Mouse (Mus musculus): ENCODE results near the gene Mt1.

Gene Mt1

DNA sequence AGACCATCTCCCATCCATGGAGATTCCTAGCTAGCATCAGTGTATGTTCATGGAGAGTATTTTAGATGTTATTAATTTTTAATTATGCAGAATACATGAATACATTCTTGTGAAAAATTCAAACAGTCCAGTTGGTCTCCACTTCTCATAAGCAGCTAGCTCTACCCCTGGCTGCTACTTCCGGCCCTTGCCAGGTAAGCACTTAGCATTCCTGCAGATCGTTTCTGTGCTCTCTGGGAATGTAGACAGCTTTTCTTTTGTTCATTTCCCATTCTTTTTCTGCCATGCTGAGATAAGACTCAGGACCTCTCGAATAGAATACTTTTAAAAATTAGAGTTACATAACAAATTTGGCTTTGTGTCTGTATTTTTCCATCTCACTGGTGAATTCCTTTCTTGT is 25.2 kb downstream of the Mt1 start:
- DNase-seq (ENCODE audit: extremely low read depth, insufficient read length, low spot score) = no peak

DNA sequence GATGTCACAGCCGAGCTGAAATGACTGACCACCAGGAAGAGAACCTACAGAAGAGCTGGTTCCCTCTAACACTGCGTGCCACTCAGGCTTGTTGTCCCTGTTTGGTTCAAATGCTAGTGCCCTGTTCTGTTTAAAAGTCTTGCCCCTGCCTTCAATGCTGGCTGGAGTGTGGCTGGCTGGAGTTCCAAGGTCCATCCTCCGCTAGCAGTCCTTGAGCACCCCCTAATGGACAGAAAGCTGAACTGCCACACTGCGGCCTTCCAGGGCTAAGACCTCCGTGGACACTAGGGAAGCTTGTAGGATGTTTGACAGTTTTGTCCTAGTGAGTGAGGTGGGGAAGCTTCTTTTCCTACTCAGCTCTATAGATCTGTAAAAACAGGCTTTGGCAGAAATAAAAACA is 26.9 kb downstream of the Mt1 start:
- DNase-seq (ENCODE audit: extremely low read depth, insufficient read length, low spot score) = peak; percentile 27

DNA sequence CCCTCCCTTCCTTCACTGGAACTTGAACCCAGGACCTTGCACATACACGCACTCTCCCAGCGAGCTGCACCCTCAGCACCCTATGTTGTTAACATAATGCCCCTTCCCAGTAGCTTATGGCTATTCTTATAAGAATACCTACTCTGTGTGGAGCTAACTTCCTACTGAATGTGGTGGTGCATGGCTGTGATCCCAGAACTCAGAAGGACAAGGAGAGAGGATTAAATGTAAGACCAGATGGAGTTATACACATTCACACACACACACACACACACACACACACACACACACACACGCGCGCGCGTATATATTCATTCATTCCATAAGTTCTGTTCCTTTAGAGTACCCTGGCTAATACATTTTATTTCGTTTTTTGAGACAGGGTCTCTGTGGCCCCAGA is 27.4 kb downstream of the Mt1 start:
- no peak for DNase-seq (ENCODE audit: extremely low read depth, insufficient read length, low spot score)

DNA sequence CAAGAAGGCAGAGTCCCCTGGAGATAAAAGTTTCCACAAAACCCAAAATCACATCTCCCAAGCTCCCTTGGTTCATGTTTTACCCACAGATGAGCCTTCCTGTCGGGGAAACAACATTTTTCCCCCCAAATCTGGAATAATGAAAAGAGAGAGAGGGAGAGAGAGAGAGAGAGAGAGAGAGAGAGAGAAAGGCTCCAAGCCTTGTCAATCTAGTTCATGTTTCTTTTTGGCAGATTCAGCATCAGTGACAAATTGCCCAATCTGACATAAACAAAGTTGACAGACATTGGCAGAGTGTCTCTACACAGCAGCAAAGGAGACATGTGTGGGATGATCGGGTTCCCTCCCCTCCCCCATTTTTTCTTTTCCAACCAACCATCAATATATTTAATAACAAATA is 28.6 kb downstream of the Mt1 start:
- DNase-seq (ENCODE audit: extremely low read depth, insufficient read length, low spot score) = no peak

DNA sequence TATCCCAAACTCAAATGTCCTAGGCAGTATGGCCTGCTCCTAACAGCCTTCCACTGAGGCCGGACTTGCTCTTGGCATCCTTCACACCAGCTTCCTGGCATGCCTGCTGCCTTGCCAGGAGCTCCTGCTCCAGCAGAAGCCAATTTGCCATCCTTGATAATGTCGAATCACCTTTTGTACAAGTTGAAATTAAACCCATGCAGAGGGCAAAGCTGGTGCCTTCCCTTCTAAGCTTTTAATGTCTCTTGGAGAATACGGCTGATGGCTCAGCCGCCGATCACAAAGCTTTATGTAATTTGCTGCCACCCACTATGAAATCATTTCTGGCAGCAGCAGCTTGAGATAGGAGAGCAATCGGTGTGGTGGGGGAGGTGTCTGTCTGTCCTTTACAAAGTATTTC is 30.8 kb downstream of the Mt1 start:
- DNase-seq (ENCODE audit: extremely low read depth, insufficient read length, low spot score) = no peak

DNA sequence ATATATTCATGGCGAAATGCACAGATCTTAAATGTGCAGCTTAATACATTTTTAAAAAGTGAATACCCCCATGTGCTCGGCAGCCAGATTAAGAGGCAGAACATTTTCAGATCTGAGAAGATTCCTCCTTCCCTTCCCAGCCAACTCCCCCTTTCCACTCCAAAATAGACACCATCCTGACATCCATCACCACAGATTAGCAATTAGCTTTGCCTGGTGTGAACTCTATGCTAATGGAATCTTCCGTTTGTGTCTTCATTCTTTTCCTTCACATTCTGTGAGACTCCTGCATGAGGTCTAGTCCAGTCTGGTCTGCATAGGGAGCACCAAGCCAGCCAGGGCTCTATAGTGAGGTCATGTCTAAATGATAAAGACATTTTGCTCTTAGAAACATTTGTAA is 31.3 kb downstream of the Mt1 start:
- DNase-seq (ENCODE audit: extremely low read depth, insufficient read length, low spot score) = no peak

DNA sequence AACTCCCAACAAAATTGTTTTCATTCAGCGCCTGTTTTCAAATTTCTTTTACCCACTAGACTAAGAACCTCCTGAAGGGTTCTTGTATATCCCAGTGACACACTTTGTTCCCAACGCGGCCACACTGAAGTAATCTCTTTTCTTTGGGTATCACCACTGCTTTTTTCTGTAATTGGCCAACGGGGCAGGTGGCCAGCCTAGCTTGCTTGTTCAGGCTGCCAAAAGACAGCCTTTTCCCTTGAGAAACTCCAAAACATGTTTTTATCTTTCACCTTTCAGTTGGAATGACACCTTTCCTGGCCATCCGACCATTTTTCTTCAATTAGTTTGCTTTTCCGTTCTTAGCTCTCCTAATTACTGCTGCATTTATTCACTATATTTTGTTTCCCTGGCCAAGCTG is 34.9 kb downstream of the Mt1 start:
- no peak for DNase-seq (ENCODE audit: extremely low read depth, insufficient read length, low spot score)

DNA sequence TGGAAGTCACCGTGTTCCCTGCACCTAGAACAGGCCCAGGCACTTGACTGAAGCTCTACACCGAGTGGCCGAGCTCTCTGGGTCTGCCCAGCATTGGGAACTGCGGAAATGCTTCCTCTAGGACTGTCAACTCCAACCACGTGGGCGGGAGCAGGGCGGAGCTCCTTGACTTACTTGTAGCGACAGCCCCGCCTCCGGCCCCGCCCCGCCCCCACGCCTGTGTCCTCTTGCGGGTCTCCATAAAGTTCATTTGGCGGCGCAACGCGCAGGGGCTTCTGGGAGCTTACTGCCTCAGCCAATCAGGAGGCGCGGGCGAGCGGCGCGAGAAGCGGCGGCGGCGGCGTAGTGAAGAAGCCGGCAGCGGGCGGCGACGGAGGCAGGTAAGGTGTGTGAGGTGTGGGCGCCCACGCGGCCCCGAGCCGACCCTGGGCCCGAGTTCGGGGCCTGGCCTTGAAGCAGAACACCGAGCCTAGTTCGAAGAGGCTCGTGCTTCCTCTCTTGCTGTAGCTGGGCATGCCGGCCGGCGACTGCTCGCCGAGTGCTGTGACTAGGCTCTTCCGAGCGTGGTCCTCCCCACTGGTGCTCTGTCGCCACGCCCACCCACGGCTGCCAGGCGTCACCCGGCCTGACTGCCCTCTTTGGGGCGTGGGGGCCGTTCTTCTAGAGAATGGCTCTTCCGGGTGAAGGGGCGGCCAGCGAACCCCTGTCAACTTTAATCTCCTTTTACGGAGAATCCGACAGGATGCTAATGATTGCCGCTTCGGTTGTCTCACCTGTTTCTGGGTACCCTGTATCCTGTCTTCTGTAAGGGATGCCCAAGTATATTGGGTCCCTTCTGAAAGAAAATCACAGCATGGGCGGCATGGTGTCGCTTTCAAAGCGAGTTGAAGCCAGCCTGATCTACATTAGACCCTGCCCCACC is 35.6 kb downstream of the Mt1 start, which contains the start of gene Nup93:
Nup93 (plus strand) TSS at position 313 of the 922 bp plus-strand sequence.
- DNase-seq (ENCODE audit: extremely low read depth, insufficient read length, low spot score) = peak; percentile 99

DNA sequence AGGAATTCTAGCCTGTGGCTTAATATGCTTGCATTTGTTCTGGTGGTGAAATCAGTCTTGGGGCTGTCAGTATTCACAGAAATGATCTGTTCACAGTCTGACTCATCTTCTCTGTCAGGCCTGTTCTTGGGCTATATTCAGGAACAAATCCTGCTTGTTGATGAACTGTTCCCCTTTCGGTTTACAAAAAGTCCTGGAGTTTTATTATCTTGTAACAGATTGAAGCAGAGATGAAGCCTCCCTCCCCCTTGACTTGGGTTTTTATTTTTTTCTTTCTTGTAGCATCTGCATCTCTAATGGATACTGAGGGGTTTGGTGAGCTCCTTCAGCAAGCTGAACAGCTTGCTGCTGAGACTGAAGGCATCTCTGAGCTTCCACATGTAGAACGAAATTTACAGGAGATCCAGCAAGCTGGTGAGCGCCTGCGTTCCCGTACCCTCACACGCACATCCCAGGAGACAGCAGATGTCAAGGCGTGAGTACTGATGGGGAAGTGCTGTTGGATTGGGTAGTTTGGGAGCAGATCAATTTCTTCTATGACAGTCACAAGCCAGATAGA is 48.6 kb downstream of the Mt1 start:
- no peak for DNase-seq (ENCODE audit: extremely low read depth, insufficient read length, low spot score)
